Mouse (Mus musculus) G1E (cell line): ENCODE measurements around the gene Wfdc17. TPM values are rescaled to one million over a fixed set of nuclear protein-coding genes. Genes with fewer than 3 reads are reported as not detected.

Experiments used
- ATAC-seq: 2 replicates; pipeline ENCODE4 v1.8.0; 2016; ENCODE audit warnings: mild to moderate bottlenecking; ENCODE audit not compliant: insufficient number of reproducible peaks, poor library complexity, low FRiP score, severe bottlenecking; ENCODE audit errors: extremely low read depth
- DNase-seq: peaks from one replicate; pipeline ENCODE4 v3.0.0; 2012; ENCODE audit warnings: low spot score
- H3K27me3 ChIP-seq: 2 replicates; pipeline ENCODE4 v1.6.1; 2012; ENCODE audit warnings: mild to moderate bottlenecking, low read length, inconsistent platforms; ENCODE audit not compliant: insufficient read depth
- H3K36me3 ChIP-seq: replicated peaks from 2 replicates; pipeline ENCODE3; 2012; ENCODE audit warnings: mild to moderate bottlenecking, inconsistent platforms
- H3K4me1 ChIP-seq: 2 replicates; pipeline ENCODE4 v1.6.1; 2012; ENCODE audit warnings: low read depth, low read length, inconsistent platforms, mixed read lengths; ENCODE audit not compliant: insufficient read depth
- H3K4me3 ChIP-seq: 2 replicates; pipeline ENCODE4 v1.5.1; 2012; ENCODE audit warnings: low read depth, mild to moderate bottlenecking, inconsistent platforms, low read length, moderate library complexity, mixed read lengths
- H3K9me3 ChIP-seq: replicated peaks from 2 replicates; pipeline ENCODE4 v1.6.1; 2012; ENCODE audit warnings: inconsistent platforms
- CTCF ChIP-seq: IDR thresholded peaks from 2 replicates; pipeline ENCODE4 v1.5.1; 2012; ENCODE audit warnings: low read depth, low read length, inconsistent platforms, mixed read lengths
- GATA1 ChIP-seq: IDR thresholded peaks from 2 replicates; pipeline ENCODE4 v1.6.1; 2012; ENCODE audit warnings: borderline replicate concordance, low read length, inconsistent platforms, mixed read lengths
- GATA2 ChIP-seq: IDR thresholded peaks from 2 replicates; pipeline ENCODE4 v1.6.1; 2012; ENCODE audit warnings: low read depth, low read length, inconsistent platforms, borderline replicate concordance
- POLR2AphosphoS5 ChIP-seq: IDR thresholded peaks from 2 replicates; pipeline ENCODE4 v1.6.1; 2012; ENCODE audit warnings: low read depth, low read length, inconsistent platforms; ENCODE audit not compliant: insufficient replicate concordance
- TAL1 ChIP-seq: conservative IDR thresholded peaks from 2 replicates; pipeline ENCODE4 v1.6.1; 2012; ENCODE audit warnings: low read depth, low read length, inconsistent platforms, mixed read lengths
- polyA plus RNA-seq: library from polyadenylated mRNA; stranded (reverse); fragments of >175 nt; gene quantifications from 2 replicates; pipeline ENCODE4 v1.2.3, GENCODE M21; 2012
- total RNA-seq, 2 experiments: library from RNA; stranded (forward) in 1 of 2; stranded (reverse) in 1 of 2; fragments of 200-1000 nt in 1 of 2; fragments of >200 nt in 1 of 2; fragmentation: Nextera tagmentation in 1 of 2; gene quantifications; 2 replicates each; pipeline ENCODE4 v1.2.3; 2014 to 2017

Wfdc17 gene
- total and polyA plus RNA-seq, 3 experiments: not detected

GRCm38 (mm10) chr11:83737109-83737558, 33.3 kb downstream of the Wfdc17 start:
- DNase-seq: no peak
- no peak for TF ChIP-seq GATA1
- no peak for TF ChIP-seq POLR2AphosphoS5
- no peak for TF ChIP-seq GATA2
- Histone ChIP-seq H3K4me3 (no peak overlapping the region), H3K4me1 (0 out of 2 replicates have a peak, but pooled peaks cover 2% of the 10 kb centered on the region), H3K27me3 (peaks cover 21% of the 10 kb centered on the region), H3K36me3 (no peaks in the 10 kb centered on the region), H3K9me3 (no peaks in the 10 kb centered on the region)
- no peak for ATAC-seq

GRCm38 (mm10) chr11:83739241-83739640, 35.5 kb downstream of the Wfdc17 start:
- DNase-seq (peak; percentile 11), ATAC-seq (no peak)
- H3K4me1 ChIP-seq: 0 out of 2 replicates have a peak, but pooled peaks cover 2% of the 10 kb centered on the region
- no peaks in the 10 kb centered on the region for H3K9me3 ChIP-seq
- H3K27me3 ChIP-seq: peaks cover 34% of the 10 kb centered on the region
- TF ChIP-seq CTCF (peak; percentile 86), GATA1 (no peak)
- no peak overlapping the region for H3K4me3 ChIP-seq
- H3K36me3 ChIP-seq: no peaks in the 10 kb centered on the region

DNA sequence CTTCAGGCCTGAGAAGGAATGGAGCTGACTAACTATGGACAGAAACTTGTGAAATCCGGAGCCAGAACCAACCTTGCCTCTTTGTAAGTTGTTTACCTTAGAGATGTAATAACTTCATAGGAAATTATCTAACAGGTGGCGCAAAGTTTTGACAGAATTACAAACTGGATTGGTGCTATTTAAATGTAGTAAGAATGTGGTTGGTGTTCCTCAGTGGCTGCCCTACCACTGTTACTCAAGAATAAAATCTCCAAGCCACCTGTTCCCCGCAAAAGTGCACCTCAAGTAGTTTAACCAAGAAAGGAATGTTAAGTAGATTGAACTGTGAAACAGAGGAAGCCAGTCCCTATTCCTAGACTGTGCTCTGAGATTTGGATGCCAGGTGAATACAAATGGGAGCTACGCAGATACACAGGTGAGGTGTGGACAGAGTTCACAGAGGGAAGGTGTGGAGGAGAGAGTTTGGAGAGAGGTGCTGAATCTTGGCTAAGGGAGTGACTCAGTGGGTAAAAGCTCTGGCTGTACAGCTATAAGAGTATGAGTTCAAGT, 36.7 kb downstream of the Wfdc17 start:
- peaks cover 39% of the 10 kb centered on the region for H3K27me3 ChIP-seq
- H3K9me3 ChIP-seq: no peaks in the 10 kb centered on the region
- no peak overlapping the region for H3K4me3 ChIP-seq
- TF ChIP-seq GATA2: no peak
- H3K4me1 ChIP-seq: 0 out of 2 replicates have a peak, but pooled peaks cover 2% of the 10 kb centered on the region
- DNase-seq (no peak), ATAC-seq (no peak)
- no peaks in the 10 kb centered on the region for H3K36me3 ChIP-seq

- H3K27me3 ChIP-seq: peaks cover 49% of the 10 kb centered on the region
- H3K9me3 ChIP-seq: no peaks in the 10 kb centered on the region
- no peak overlapping the region for H3K4me3 ChIP-seq
- no peak for TF ChIP-seq GATA2
- TF ChIP-seq CTCF: no peak
- no peak for TF ChIP-seq GATA1
- no peak for DNase-seq
- H3K4me1 ChIP-seq: 0 out of 2 replicates have a peak, but pooled peaks cover 2% of the 10 kb centered on the region
- no peak for ATAC-seq
- no peaks in the 10 kb centered on the region for H3K36me3 ChIP-seq
Observed at GRCm38 (mm10) chr11:83741841-83742240, 38.0 kb downstream of the Wfdc17 start.

DNA sequence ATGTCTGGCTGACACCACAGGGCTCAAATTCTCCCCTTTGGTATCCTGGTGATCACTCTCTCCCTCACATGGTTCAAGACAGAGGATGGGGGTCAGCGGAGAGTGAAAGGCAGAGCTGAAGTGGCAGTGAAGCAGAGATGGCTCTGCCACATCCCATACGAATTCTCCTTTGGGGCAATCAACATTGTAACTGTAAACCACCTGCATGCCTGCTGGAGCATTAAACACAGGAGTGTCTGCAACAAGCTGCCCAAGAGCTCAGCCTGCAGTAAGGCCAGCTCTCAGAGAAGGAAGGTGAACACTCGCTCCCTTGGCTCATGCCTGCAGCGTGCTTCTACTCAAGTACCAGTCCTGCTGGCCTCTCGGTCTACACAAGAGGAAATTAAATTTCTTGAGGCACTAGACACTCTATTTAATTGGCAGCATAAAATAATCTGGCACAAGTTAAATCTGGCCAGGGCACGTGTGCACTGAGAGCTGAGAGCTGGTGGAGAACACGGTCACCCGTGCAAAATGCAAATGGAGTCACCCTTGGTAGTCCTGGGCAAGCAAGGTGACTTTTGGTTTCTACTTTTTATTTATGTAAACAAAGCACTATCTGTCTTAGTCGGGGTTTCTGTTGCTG, 39.1 kb downstream of the Wfdc17 start:
- H3K4me1 ChIP-seq: 0 out of 2 replicates have a peak, but pooled peaks cover 2% of the 10 kb centered on the region
- ATAC-seq (no peak), DNase-seq (no peak)
- H3K36me3 ChIP-seq: no peaks in the 10 kb centered on the region
- peaks cover 52% of the 10 kb centered on the region for H3K27me3 ChIP-seq
- H3K9me3 ChIP-seq: no peaks in the 10 kb centered on the region
- no peak overlapping the region for H3K4me3 ChIP-seq
- TF ChIP-seq GATA1 (no peak), CTCF (no peak), GATA2 (no peak), TAL1 (no peak), POLR2AphosphoS5 (no peak)

- Histone ChIP-seq H3K4me3 (no peak overlapping the region), H3K36me3 (no peaks in the 10 kb centered on the region), H3K27me3 (peaks cover 52% of the 10 kb centered on the region), H3K4me1 (0 out of 2 replicates have a peak, but pooled peaks cover 2% of the 10 kb centered on the region), H3K9me3 (no peaks in the 10 kb centered on the region)
- DNase-seq (no peak), ATAC-seq (no peak)
- TF ChIP-seq CTCF (no peak), GATA2 (no peak), TAL1 (no peak), GATA1 (no peak), POLR2AphosphoS5 (no peak)
Observed at GRCm38 (mm10) chr11:83743525-83743924, 39.7 kb downstream of the Wfdc17 start.

DNA sequence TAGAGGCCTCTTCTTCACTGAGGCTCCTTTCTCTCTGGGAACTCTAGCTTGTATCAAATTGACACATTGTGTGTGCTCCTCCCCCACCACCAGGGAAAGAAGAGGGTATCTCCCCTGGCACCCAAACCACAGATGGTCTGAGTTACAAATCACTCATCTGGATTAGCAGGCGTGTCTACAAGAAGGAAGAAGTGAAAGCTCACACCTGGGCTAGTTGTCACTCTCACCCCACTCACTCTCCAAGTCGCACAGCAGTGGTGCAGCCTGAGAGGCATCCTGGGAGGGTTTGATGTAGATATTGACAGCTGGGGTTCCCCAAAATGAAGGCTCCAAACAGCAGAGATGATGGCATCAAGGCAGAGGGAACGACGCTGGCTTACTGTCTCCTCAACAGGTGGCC, 42.4 kb downstream of the Wfdc17 start:
- Histone ChIP-seq H3K36me3 (no peaks in the 10 kb centered on the region), H3K9me3 (no peaks in the 10 kb centered on the region), H3K4me3 (no peak overlapping the region), H3K4me1 (no peaks in the 10 kb centered on the region), H3K27me3 (peaks cover 40% of the 10 kb centered on the region)
- TF ChIP-seq TAL1 (no peak), GATA1 (no peak), CTCF (no peak), POLR2AphosphoS5 (no peak), GATA2 (no peak)
- ATAC-seq (no peak), DNase-seq (no peak)
